Mouse (Mus musculus) hindbrain, postnatal 0 days (tissue): ENCODE data around the gene Il18r1. TPM values are rescaled to one million over a fixed set of nuclear protein-coding genes. Genes with fewer than 3 reads are reported as not detected.

Experiments
- ATAC-seq: fragments of 200-750 bp; cut with Nextera tagmentation; 2 replicates; pipeline ENCODE4 v1.8.0; 2017; ENCODE audit warnings: mild to moderate bottlenecking, moderate TSS enrichment, moderate library complexity
- DNase-seq: peaks from one replicate; pipeline ENCODE4 v3.0.0-alpha.2; 2015; ENCODE audit warnings: low spot score
- H3K27ac ChIP-seq: fragments of 300-500 bp; sonication (generic); 2 replicates; pipeline ENCODE4 v1.5.1; 2014; ENCODE audit warnings: mild to moderate bottlenecking
- H3K27me3 ChIP-seq: fragments of 300-500 bp; sonication (generic); 2 replicates; pipeline ENCODE4 v1.6.1; 2014; ENCODE audit warnings: low read length, mixed read lengths; ENCODE audit not compliant: insufficient read depth
- H3K36me3 ChIP-seq: fragments of 300-500 bp; sonication (generic); 2 replicates; pipeline ENCODE4 v1.6.1; 2014; ENCODE audit warnings: low read length, mixed read lengths; ENCODE audit not compliant: insufficient read depth
- H3K4me1 ChIP-seq: fragments of 300-500 bp; sonication (generic); 2 replicates; pipeline ENCODE4 v1.6.1; 2014; ENCODE audit warnings: antibody characterized with exemption, low read length, mixed read lengths; ENCODE audit not compliant: insufficient read depth
- H3K4me2 ChIP-seq: fragments of 300-500 bp; sonication (generic); 2 replicates; pipeline ENCODE4 v1.6.1; 2014; ENCODE audit warnings: low read depth, mild to moderate bottlenecking, low read length, moderate library complexity, mixed read lengths
- H3K4me3 ChIP-seq: fragments of 300-500 bp; sonication (generic); 2 replicates; pipeline ENCODE4 v1.5.1; 2014; ENCODE audit warnings: low read length
- H3K9ac ChIP-seq: fragments of 300-500 bp; sonication (generic); replicated peaks from 2 replicates; pipeline ENCODE4 v1.6.1; 2014; ENCODE audit warnings: mild to moderate bottlenecking, low read length, moderate library complexity, mixed read lengths
- H3K9me3 ChIP-seq: fragments of 300-500 bp; sonication (generic); 2 replicates; pipeline ENCODE4 v1.6.1; 2016; ENCODE audit warnings: low read length, mixed read lengths
- CTCF ChIP-seq: IDR thresholded peaks from 2 replicates; pipeline ENCODE4 v1.5.1; 2016; ENCODE audit warnings: antibody characterized with exemption, control low read depth, low read depth
- WGBS: fragments of 180-500 bp; shearing (Covaris S2); extraction: QIAGEN DNeasy Blood & Tissue Kit; methylation state at CpG from one replicate; pipeline ENCODE4 v1.1.7; 2014; 5-methylcytosine and 5-hydroxymethylcytosine counted together
- polyA plus RNA-seq: library from polyadenylated mRNA; unstranded; fragments of >200 nt; fragmentation: Nextera tagmentation; extraction: Ambion mirVana; gene quantifications from 2 replicates; pipeline ENCODE4 v1.2.1, GENCODE M21; 2015
- total RNA-seq: library from RNA; depleted of rRNA; stranded (reverse); fragments of >200 nt; gene quantifications from 2 replicates; pipeline ENCODE4 v1.2.3, GENCODE M21; 2014; rRNA removed

Il18r1 gene
- total RNA-seq (not detected in 2 replicates), polyA plus RNA-seq (not detected in 2 replicates)

DNA sequence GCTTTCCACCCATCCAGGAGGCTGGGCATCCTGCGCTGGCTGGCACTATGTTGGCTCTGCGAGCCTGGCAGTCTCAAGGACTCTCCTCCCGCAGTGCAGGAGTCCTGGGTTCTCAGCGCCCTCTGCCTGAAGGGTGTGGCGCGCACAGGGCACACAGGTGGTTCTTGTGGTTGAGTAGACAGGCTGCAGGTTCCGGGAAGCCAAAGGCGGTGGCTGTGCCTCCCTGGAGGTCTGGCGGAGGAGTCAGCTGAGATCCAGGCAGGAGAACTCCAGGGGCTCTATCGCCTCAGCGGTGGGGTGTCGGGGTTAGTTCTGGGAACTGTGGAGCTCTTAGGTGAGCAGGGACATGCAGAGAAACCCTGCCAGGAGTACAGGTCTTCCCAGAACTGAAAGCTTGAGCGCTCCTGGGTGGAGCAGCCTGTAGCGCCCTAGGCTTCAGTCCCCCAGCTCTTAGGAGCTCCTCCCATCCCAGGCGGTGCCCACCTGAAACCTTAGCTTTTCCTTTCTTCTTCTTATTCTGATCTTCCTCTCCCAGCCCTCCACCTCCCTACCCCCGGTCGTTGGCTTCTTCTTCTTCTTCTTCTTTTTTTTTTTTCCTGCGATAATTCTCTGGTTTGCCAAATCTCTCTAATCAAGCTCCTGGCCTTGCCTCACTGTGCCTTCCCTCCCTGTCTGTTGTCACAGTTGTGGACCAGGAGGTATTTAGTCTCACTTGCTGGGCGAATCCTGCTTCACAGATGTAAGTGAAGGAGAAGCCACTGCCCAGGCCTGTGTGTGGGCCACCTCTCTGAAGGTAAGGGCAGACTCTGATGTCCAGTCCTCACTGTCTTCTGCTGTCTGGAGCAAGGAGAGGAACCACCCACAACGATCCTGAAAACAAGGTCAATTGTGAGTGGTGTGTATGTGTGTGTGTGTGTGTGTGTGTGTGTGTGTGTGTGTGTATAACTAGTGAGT is at the start of gene Il18r1:
TSS of gene Il18r1 (plus strand) at position 76 of the 954 bp plus-strand sequence.
- WGBS = 50% methylated on average over 20 of the region's 20 CpGs
- H3K9me3 ChIP-seq = no peaks in the 10 kb centered on the region
- TF ChIP-seq CTCF = no peak
- no peaks in the 10 kb centered on the region for H3K4me1 ChIP-seq
- no peak within 1 kb of the TSS for H3K4me2 ChIP-seq
- H3K4me3 ChIP-seq = no peak within 1 kb of the TSS
- H3K9ac ChIP-seq = no peak within 1 kb of the TSS
- no peak within 1 kb of the TSS for H3K27ac ChIP-seq
- H3K27me3 ChIP-seq = no peaks in the 10 kb centered on the region
- DNase-seq (no peak), ATAC-seq (no peak)
- H3K36me3 ChIP-seq = no peaks in the 10 kb centered on the region

DNA sequence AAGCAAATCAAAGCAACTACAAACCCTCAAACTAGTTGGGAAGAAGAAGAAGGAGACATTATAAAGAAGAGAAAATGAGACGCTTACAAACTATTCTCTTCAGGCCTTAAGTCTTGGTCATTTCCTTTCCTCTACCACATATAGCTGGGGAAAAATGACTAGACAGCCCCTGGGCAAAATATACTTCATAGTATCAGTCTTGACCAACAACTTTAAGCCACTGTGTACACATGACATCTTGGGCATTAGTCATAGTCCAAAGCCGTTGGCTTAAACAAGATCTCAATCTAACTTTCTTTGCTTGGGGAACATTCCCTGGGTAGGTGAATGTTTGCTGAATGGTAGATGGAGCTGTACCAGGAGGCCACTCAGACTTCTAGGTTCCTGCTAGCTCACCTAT is 48.3 kb upstream of the Il18r1 start:
- Histone ChIP-seq H3K27me3 (no peaks in the 10 kb centered on the region), H3K4me3 (no peak overlapping the region), H3K4me1 (no peaks in the 10 kb centered on the region), H3K9ac (no peak overlapping the region), H3K9me3 (no peaks in the 10 kb centered on the region), H3K36me3 (no peaks in the 10 kb centered on the region), H3K27ac (no peak overlapping the region), H3K4me2 (no peak overlapping the region)
- DNase-seq (no peak), ATAC-seq (no peak)
- WGBS = 95% methylated on average over 2 of the region's 2 CpGs
- TF ChIP-seq CTCF = no peak

DNA sequence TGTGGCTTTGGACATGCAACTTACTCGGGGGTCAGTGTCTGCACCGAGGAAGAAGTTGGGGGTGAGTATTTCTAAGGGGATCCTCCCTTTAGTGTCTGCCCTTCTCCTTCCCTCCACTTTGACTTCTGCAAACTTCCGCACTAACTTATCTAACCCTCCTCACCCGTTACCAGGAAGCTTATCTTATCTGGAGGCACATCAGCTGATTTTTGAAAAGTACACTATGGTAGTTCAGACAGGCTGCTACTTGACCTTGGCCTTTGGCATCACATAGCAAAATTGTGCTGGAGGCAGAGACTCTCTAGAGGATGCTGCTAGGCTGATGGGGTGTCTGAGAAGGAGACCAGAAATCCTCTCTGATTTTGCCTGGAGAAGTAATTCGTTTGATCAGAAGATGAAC is 46.8 kb upstream of the Il18r1 start:
- Histone ChIP-seq H3K36me3 (no peaks in the 10 kb centered on the region), H3K9me3 (no peaks in the 10 kb centered on the region), H3K4me1 (no peaks in the 10 kb centered on the region), H3K27me3 (no peaks in the 10 kb centered on the region), H3K27ac (no peak overlapping the region), H3K9ac (no peak overlapping the region), H3K4me3 (no peak overlapping the region), H3K4me2 (no peak overlapping the region)
- TF ChIP-seq CTCF = no peak
- ATAC-seq (no peak), DNase-seq (no peak)
- 86% methylated on average over 5 of the region's 5 CpGs for WGBS

DNA sequence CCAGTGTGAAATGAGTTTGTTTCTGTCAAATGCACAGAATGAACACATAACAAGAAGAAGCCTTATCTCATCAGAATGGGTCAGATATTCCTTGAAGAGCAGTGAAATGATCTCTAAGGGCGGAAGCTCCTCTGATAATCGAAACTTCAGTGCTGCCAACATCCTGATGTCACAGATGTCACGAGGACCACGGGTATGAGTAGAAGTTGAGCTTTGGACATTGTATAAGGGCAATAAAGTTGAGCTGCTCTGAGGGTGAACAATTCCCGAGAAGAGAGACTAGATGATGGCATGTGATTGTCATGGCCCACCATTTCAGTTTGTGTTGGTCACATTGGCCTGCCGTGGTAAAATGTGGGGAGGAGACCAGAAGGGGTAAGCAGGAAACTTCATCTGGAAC is 41.5 kb upstream of the Il18r1 start:
- H3K27ac ChIP-seq = no peak overlapping the region
- no peaks in the 10 kb centered on the region for H3K4me1 ChIP-seq
- ATAC-seq = no peak
- no peaks in the 10 kb centered on the region for H3K9me3 ChIP-seq
- no peaks in the 10 kb centered on the region for H3K36me3 ChIP-seq
- no peak for DNase-seq
- TF ChIP-seq CTCF = no peak
- no peak overlapping the region for H3K9ac ChIP-seq
- no peaks in the 10 kb centered on the region for H3K27me3 ChIP-seq
- WGBS = 89% methylated on average over 6 of the region's 6 CpGs
- H3K4me2 ChIP-seq = no peak overlapping the region
- no peak overlapping the region for H3K4me3 ChIP-seq

DNA sequence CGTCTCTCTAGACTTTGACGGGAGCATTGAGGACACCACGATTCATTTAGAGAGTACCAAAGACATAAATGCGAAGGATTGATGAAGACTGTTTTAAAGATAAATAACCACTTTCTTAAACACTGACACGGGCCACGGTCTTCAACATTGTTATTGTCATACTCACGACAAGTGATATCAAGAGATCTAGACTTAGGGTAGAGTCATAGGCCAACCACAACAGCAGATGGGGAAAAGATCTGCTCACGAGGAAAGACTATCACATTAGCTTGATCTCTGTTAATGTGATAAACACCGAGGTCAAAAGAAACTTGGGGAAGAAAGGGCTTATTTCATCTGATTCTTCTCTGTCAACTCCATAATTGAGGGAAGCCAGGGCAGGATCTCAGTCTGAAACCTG is 38.1 kb upstream of the Il18r1 start:
- 91% methylated on average over 9 of the region's 9 CpGs for WGBS
- H3K4me1 ChIP-seq = no peaks in the 10 kb centered on the region
- no peak overlapping the region for H3K9ac ChIP-seq
- ATAC-seq (no peak), DNase-seq (no peak)
- H3K27me3 ChIP-seq = no peaks in the 10 kb centered on the region
- H3K27ac ChIP-seq = no peak overlapping the region
- no peak overlapping the region for H3K4me2 ChIP-seq
- H3K4me3 ChIP-seq = no peak overlapping the region
- no peaks in the 10 kb centered on the region for H3K36me3 ChIP-seq
- TF ChIP-seq CTCF = no peak
- H3K9me3 ChIP-seq = no peaks in the 10 kb centered on the region

DNA sequence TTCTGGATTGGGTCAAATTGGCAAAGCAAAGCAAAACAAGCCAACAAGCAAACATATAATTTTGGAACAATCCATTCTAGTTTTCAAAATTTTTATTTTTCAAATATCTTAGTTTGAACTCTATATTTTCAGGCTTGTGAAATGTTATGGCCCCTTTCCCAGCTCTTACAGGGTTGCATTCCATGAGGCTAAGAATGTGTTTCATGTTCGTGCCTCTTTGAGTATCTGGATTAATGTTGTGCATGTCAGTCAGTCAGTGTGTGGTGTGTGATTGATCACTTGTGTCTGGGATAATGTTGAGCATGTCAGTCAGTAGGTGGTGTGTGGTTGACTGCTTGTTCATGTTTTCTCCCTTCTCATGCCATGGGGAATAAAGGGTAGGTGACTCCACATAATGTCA is 37.5 kb upstream of the Il18r1 start:
- no peak overlapping the region for H3K27ac ChIP-seq
- H3K9me3 ChIP-seq = no peaks in the 10 kb centered on the region
- TF ChIP-seq CTCF = no peak
- no peak for DNase-seq
- H3K9ac ChIP-seq = no peak overlapping the region
- no peak for ATAC-seq
- no peak overlapping the region for H3K4me3 ChIP-seq
- H3K4me2 ChIP-seq = no peak overlapping the region
- WGBS = 86% methylated on average over 1 of the region's 1 CpGs
- H3K4me1 ChIP-seq = no peaks in the 10 kb centered on the region
- no peaks in the 10 kb centered on the region for H3K27me3 ChIP-seq
- no peaks in the 10 kb centered on the region for H3K36me3 ChIP-seq
